Mouse (Mus musculus) right cerebral cortex, postnatal 36 days (tissue): Measurements from ENCODE around the gene Dld.

Experiments used
- DNase-seq, 2 experiments: peaks; one replicate each; pipeline ENCODE4 v3.0.0; 2022; ENCODE audit warnings: low spot score in 2 of 2, mixed read lengths in 1 of 2

Gene Dld

GRCm38 (mm10) chr12:31350944-31351928, at the start of gene Dld:
Dld (minus strand) TSS chr12:31351453.
- peak; percentile 95 to 96 for DNase-seq

- no peak for DNase-seq
Measured at GRCm38 (mm10) chr12:31400821-31401220, 49.6 kb upstream of the Dld start.

DNA sequence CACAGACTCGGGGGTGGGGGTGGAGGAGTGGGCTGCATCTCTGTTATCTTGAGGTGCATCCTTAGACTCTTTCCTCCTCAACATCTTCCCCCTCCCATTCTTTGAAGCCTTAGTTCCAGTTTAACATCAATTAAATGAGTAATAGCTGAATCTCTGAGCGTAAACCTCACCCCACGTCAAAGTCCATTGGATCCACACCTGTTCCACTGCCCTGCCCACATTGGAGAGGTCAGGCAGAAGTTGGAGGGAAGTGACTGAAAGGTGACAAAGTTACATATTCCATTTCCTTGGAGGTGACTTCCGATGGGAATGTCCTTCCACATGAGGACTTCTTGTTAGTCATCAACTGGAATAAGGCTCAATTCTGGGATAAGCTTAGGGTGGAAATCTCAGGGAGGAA, 46.5 kb upstream of the Dld start:
- DNase-seq = no peak

GRCm38 (mm10) chr12:31395895-31396294, 44.6 kb upstream of the Dld start:
- DNase-seq = no peak

GRCm38 (mm10) chr12:31391696-31392095, 40.4 kb upstream of the Dld start:
- no peak for DNase-seq

DNA sequence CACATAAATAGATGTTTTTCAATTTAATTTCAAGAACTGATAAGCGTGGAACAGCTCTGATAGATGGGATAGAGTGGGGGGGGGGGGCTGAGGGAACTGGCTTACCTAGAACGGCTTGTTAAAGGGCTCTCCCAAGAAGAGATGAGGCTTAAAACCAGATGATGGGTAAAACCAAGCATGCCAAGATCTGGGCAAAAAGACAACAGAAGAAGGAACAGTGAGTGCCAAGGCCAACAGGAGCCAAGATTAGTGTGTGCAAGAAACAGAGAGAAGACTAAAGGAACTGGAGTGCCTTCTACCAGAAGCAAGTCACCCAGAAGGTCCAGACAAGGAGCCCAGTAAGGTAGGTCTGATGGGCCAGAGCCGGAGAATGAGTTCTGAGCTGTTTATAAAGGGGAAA, 39.3 kb upstream of the Dld start, which contains the start of gene Slc26a3:
Gene Slc26a3, plus strand, starts transcription at position 301 of the 400 bp plus-strand sequence.
- DNase-seq = no peak

GRCm38 (mm10) chr12:31387303-31387702, 36.0 kb upstream of the Dld start:
- DNase-seq = no peak

DNA sequence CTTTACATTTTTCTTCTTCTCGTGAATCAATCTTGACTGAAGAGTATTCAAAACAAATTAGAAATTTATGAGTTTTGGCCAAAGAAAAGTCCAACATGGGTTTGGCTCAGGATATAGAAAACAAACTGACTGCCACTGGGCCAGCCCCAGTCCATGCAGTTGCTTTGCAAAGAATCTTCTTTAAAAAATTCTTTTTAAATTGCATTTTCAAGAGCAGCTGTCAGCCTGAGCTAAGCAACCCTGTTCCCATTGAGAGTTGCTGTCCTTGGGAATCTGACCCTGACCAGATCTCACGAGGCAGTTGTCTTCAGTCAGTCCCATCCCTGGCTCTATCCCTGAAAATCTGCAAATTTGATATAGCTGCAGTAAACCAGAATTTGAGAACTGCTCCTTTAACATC, 31.2 kb upstream of the Dld start:
- no peak for DNase-seq

GRCm38 (mm10) chr12:31380878-31381277, 29.6 kb upstream of the Dld start:
- no peak for DNase-seq

GRCm38 (mm10) chr12:31377241-31377640, 26.0 kb upstream of the Dld start:
- DNase-seq = no peak

GRCm38 (mm10) chr12:31376326-31376950, 25.2 kb upstream of the Dld start:
- DNase-seq = no peak

DNA sequence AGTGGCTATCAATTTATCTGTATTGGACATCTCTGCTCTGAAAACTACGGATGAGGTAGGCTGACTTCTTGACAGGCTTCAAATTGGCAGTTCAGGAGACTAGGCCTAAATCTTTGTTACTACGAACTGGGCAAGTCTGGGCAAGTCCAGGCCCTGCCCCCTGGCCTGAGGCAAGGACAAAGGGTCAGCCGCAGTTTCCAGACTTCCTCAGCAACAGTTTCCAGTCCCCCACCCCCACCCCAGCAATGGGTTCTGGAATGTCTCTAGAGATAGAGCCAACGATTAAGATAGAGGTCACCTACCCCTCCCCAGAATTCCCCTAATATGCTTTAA, 24.0 kb upstream of the Dld start:
- no peak for DNase-seq

DNA sequence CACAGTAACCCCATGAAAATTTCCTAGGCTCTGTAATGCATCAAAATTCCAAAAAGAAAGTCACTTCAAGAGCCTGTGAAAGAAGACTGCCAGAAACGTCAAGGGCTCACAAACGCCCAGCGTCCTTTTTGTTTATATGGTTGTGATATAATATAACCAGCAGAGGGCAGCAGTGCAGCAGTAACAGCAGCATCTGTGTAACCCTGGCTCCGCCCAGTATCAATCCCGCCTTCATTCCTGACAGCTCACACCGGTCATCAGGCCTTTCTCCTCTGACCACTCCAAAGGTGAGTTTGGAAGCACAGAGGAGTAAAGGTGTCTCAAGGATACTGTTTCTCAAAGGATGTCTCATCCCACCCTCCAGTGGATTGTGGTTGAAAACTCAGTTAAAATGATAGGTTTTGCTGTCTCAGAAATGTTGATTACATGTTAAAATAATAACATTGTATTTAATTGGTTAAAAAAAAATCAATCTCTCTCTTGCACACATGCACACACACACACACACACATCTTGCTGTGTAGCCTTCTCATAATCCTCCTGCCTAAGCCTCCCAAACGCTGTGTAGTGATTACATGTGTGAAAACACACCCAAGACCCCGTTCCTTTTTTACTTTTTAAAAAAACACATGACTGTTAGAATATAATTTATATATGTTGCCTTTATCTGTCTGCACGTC, 23.5 kb upstream of the Dld start:
- peak; percentile 32 to 35 for DNase-seq

DNA sequence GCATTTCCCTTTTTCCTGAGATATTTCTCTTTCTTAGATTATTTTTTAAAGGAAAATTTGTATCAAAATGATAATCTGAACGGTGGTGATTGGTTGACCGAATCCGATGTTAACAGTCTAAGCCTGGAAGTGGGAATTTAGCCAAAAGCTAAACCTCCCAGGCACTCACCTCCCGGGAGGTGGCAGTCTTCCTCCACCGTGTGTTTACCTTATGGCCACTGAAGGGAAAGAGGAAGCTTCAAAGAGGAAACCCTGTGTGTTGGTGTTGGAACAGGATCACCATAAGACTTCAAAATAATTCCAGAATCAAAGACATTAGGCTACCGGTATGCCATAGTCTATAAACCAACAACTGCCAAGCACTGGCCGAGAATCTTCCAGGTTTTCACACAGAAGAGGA, 18.4 kb upstream of the Dld start:
- DNase-seq = no peak

GRCm38 (mm10) chr12:31369118-31369517, 17.9 kb upstream of the Dld start:
- DNase-seq = no peak

DNA sequence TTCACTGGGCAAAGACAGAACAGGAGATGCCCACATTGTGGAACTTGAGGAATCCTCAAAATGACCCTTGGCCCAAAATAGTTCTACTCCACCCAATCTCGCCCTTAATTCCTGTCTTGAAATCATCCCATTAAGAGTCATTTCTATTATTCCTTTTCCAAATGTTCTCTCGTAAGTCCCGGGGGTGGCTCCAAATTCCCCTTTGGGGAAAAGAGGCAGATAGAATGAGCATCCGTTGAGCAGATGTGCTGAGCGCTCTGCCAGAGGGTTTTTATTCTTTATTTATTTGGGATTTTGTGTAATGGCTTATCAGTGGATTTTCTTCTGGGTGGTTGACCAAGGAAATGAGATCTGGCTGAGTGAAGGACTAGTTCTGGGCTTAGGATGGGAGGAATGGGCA, 16.5 kb upstream of the Dld start:
- no peak for DNase-seq

GRCm38 (mm10) chr12:31366428-31366827, 15.2 kb upstream of the Dld start:
- DNase-seq = no peak

DNA sequence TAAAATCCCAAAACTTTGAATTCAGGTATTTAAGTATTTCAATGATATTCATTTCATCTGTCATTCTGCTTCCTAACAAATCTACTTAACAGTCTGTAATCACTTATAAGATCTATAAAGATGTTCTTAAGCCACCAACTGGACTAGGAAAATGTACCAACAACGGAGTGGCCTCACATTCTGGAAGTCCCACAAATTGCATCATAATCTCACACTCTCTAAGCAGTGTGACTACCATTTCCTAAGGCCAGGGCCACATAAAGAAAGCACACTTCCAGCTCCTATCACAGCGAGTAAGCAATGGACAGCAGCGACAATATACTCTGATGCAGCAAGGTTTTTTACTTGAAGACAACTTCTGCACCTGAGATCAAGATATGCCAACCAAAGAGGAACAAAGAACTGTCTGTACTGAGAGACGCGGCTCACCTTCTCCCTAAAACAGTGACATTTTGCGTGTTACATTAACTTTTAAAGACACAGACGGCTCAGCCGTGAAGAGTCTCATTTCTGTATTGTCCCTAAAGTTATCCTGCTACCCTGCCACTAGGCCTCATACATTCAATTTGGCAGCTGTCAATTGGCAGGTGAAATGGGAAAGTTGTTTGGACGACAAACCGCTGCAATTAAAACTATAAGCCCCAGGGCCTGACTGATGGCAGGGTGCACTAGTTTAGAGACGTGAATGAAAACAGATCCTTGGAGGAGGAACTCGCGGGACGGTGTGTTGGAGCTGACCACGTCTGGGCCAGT, 886 bp downstream of the Dld start:
- DNase-seq = no peak

DNA sequence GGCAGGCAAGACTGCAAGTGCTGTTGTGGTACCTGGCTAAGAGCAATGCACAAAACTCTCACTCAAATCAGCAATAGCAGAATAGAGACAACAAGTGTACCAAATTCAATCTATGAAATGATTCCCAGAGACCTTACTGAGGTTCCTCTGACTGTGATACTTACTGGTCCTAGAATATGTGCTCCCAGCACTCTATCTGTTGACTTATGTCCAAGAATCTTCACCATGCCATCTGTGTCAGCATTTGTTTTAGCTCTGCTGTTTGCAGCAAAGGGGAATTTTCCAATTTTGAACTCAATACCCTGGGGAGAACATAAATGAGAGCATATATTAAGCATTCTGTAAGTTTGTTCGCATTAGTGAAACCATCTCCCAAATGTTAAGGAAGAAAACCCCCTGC, 18.0 kb downstream of the Dld start:
- no peak for DNase-seq

- no peak for DNase-seq
Measured at GRCm38 (mm10) chr12:31327139-31327538, 24.1 kb downstream of the Dld start.

DNA sequence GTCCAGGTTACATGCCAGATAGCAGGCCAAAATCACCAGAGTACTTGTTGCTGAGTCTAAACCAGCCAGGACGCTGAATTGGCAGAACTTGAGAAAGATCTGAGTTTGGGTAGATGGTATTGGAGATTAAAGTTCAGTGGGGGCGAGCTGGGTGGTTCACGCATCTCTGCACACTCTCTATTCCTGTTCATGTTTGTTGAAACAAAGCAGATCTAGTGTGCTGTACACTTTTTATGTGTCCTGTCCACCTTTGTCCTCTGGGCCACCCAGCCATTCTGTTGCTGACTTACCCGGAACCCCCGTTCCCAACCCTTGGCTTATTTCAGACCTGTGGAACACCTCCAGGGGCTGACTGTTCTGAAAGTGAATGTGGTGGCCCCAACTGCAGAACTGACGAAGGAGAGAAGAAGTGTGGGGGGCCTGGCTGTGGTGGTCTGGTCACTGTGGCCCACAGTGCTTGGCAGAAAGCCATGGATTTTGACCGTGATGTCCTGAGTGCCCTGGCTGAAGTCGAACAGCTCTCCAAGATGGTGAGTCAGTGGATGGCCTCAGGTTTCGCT, 28.0 kb downstream of the Dld start:
- DNase-seq = no peak
